Mouse (Mus musculus) cerebellum, adult 2 months (tissue): Measurements from ENCODE around the gene Sephs2. TPM values are rescaled to one million over a fixed set of nuclear protein-coding genes. Genes with fewer than 3 reads are reported as not detected.

Source experiments
- DNase-seq, 2 experiments: peaks; one replicate each; pipeline ENCODE4 v3.0.0; 2021
- H3K27ac ChIP-seq: fragments of 200-500 bp; 2 replicates; pipeline ENCODE4 v1.5.1; 2012; ENCODE audit warnings: low read length, control low read depth, inconsistent platforms; ENCODE audit not compliant: insufficient read depth
- H3K27me3 ChIP-seq: fragments of 200-500 bp; 2 replicates; pipeline ENCODE4 v1.6.1; 2012; ENCODE audit warnings: inconsistent platforms, mild to moderate bottlenecking, low read length, moderate library complexity; ENCODE audit not compliant: control insufficient read depth, insufficient read depth
- H3K4me1 ChIP-seq: fragments of 200-500 bp; 2 replicates; pipeline ENCODE4 v1.6.1; 2011; ENCODE audit warnings: low read length; ENCODE audit not compliant: control insufficient read depth, insufficient read depth
- H3K4me3 ChIP-seq: fragments of 200-500 bp; replicated peaks from 2 replicates; pipeline ENCODE3; 2011; ENCODE audit warnings: mild to moderate bottlenecking, low read depth, low read length, control low read depth; ENCODE audit not compliant: insufficient read depth
- CTCF ChIP-seq: fragments of 200-500 bp; IDR thresholded peaks from 2 replicates; pipeline ENCODE4 v1.5.1; 2011; ENCODE audit warnings: low read depth, mild to moderate bottlenecking, control low read depth, low read length, moderate library complexity, borderline replicate concordance; ENCODE audit not compliant: insufficient read depth
- POLR2A ChIP-seq: fragments of 200-500 bp; IDR thresholded peaks from 2 replicates; pipeline ENCODE4 v1.6.1; 2011; ENCODE audit warnings: low read length, control low read depth, borderline replicate concordance; ENCODE audit not compliant: insufficient read depth
- WGBS: fragments of 180-500 bp; shearing (Covaris S2); methylation state at CpG from one replicate; pipeline ENCODE4 v1.1.7; 2018; 5-methylcytosine and 5-hydroxymethylcytosine counted together
- polyA plus RNA-seq: library from polyadenylated mRNA; depleted of rRNA; stranded (reverse); fragments of >200 nt; gene quantifications from 2 replicates; pipeline ENCODE4 v1.2.3, GENCODE M21; 2012

The Sephs2 gene
- polyA plus RNA-seq, 1 experiment: 31.1 TPM

DNA sequence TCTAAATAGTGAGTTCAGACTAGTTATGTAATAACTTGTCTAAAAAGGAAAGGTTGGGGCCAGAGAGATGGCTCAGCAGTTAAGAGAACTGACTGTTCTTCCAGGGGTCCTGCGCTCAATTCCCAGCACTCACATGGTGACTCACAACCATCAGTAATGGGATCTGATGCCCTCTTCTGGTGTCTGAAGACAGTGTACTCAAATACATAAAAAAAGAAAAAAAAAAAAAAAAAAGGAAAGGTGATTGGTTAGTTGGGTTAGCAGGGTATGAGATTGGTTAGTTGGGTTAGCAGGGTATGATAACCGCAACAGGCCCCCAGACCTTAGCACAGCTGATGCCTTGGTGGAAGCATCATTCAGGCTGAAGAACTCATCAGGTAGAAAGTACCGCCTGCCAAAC is 10.3 kb downstream of the Sephs2 start:
- 96% methylated on average over 3 of the region's 3 CpGs for WGBS
- TF ChIP-seq CTCF (no peak), POLR2A (no peak)
- no peak for DNase-seq
- Histone ChIP-seq H3K4me1 (peaks cover 3% of the 10 kb centered on the region; the same call in 1 of the 2 replicates), H3K4me3 (no peak overlapping the region), H3K27me3 (no peaks in the 10 kb centered on the region), H3K27ac (no peak overlapping the region)

DNA sequence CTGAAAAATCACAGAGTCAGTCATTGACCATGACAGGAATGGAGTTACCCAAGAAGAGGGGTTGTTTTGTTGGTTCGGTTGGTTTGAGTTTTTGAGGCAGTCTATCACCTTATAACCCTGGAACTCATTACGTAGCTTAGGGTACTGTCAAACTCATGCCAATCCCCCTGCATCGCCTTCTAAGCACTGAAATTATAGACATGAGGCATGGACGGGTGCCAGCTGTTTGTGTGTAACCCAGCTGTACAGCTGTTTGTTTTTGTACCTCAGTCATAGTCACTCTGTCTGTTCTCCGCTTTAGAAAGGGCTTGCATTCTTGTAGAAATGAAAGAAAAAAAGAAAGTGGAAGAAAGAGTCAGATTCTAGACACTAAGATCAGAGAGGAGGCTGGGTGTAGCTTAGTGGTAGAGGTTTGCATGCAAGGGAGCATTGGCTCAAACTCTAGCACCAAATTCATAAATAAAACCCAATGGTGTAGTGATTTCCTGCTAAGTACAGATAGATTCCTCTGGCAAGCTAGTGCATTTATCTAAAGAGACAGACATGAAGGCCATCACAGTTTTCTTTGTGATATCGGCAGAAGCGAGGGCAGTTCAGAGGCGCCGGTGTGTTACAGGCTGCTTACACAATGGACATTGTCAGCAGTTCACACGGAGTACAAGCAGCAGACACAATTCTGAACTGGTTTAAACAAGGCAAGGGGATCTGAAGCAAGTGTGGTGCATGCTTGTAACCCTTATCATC is 11.5 kb downstream of the Sephs2 start:
- DNase-seq: no peak
- no peak for TF ChIP-seq CTCF
- TF ChIP-seq POLR2A: no peak
- no peak overlapping the region for H3K4me3 ChIP-seq
- no peak overlapping the region for H3K27ac ChIP-seq
- whole genome bisulfite sequencing: 81% methylated on average over 10 of the region's 10 CpGs
- H3K4me1 ChIP-seq: peaks cover 3% of the 10 kb centered on the region; the same call in 1 of the 2 replicates
- no peaks in the 10 kb centered on the region for H3K27me3 ChIP-seq

DNA sequence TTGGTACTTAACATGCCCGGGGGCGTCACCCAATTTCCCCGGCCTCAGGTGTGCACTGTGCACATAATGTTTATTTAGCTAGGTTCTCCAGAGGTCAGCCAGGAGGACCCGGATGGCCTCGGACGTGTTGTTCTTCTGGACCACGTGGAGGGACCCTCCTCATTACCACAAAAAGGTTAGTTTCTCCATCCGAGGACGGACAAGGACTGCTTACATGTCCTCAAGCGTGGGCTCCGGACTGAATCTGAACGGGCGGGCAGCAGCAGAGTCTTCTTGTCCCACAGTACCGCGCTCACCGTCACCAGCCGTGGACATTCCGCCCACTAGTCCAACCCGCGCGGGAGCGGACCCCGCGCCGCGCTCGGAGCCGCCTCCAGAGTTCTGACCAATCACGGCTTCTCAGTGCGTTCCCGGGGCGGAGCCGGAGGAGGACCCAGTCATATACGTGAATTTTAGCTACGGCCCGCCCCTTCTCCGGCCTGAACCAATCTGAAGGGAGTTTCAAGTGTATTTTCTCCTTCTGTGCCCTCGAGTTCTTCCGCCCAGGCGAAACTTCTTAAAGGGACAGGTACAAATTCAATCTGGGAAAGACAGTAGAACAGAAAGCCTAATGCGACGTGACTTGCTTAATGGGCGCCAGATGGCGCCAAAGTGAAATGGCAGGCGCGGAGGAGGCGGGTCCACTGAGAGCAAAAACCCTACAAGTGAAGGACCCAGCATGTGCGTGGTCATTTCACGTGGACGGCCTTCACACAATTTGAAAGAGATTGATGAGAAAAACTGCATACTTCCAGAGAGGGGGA is 13.3 kb downstream of the Sephs2 start, which contains the start of gene Dctpp1:
Gene Dctpp1, minus strand, starts transcription at position 401 of the 803 bp plus-strand sequence.
- WGBS: under 1% methylated on average over 50 of the region's 50 CpGs
- peak; percentile 97 to 99 for DNase-seq
- Histone ChIP-seq H3K27ac (no peak within 1 kb of the TSS), H3K4me1 (peaks cover 3% of the 10 kb centered on the region; the same call in 1 of the 2 replicates), H3K27me3 (no peaks in the 10 kb centered on the region), H3K4me3 (peak within 1 kb of the TSS; percentile 98)
- TF ChIP-seq CTCF (peak; percentile 73; the same call in 1 of the 2 replicates), POLR2A (peak; percentile 85; the same call in 1 of the 2 replicates)

DNA sequence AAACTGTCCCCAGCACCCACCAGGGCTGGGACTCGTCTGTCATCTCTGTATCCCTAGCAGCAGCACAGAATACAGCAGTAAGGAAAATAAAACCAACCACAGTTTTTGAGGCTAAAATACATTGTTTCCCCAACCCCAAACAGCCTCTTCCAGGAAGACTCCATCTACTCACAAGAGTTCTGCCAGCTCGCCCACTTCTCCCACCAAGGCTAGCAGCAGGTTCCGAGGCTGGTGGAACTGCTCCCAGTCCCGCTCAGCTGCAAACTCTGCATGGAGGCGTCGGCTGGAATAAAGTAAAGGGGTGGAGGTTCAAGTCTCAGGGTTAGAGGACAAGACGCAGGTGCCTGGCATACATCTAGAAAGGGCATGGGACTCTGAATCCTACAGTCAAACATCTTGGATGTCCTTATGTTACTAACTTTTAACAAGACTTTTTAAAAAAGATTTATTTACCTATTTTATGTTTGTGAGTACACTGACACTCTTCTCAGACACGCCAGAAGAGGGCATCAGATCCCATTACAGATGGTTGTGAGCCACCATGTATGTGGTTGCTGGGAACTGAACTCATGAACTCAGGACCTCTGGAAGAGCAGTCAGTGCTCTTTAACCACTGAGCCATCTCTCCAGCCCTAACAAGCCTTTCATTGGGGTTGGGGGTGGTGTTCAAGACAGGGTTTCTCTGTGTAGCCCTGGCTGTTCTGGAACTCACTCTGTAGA is 14.5 kb downstream of the Sephs2 start:
- Histone ChIP-seq H3K27ac (no peak overlapping the region), H3K4me1 (peaks cover 3% of the 10 kb centered on the region; the same call in 1 of the 2 replicates), H3K4me3 (no peak overlapping the region), H3K27me3 (no peaks in the 10 kb centered on the region)
- TF ChIP-seq POLR2A (no peak), CTCF (no peak)
- DNase-seq: no peak
- WGBS: 40% methylated on average over 8 of the region's 8 CpGs

DNA sequence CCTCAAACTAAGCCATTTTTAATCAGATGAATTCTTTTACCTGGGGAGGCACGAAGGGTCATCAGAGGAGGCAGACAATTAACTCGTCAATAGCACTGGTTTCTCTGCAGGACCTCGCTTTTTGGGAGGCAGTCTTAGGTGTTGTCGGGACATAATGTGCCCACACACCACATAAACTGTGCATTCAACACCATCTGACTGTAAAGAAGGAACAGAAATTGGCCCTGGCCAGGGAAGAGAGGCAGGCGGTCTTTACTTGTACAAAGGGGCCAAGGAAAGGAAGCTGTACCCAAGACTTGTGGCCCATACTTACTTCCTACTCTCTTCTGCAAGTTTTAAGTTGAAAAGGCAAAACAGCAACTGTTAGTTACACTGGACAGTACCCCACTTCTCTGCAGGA is 17.3 kb downstream of the Sephs2 start:
- 86% methylated on average over 5 of the region's 5 CpGs for WGBS
- DNase-seq: no peak
- Histone ChIP-seq H3K27me3 (no peaks in the 10 kb centered on the region), H3K27ac (no peak overlapping the region), H3K4me1 (peaks cover 3% of the 10 kb centered on the region; the same call in 1 of the 2 replicates), H3K4me3 (no peak overlapping the region)
- TF ChIP-seq POLR2A (no peak), CTCF (no peak)

DNA sequence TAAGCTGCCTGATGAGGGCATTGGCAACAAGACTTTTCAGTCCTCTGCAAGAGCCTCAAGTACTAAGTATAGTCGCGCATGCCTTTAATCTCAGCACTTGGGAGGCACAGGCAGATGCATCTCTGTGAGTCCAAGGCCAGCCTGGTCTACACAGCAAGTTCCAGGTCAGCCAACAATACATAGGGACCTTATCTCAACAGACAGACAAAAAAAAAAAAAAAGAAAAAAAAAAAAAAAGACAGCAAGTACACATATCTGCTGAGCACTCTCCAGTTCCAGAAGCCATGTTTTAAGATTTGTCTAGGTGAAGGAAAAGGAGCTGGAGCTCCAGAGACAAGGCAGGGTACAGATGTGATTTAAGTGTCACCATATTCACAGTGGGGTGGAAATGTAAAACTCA is 17.9 kb downstream of the Sephs2 start:
- Histone ChIP-seq H3K27ac (no peak overlapping the region), H3K27me3 (no peaks in the 10 kb centered on the region)
- WGBS: 90% methylated on average over 2 of the region's 2 CpGs

DNA sequence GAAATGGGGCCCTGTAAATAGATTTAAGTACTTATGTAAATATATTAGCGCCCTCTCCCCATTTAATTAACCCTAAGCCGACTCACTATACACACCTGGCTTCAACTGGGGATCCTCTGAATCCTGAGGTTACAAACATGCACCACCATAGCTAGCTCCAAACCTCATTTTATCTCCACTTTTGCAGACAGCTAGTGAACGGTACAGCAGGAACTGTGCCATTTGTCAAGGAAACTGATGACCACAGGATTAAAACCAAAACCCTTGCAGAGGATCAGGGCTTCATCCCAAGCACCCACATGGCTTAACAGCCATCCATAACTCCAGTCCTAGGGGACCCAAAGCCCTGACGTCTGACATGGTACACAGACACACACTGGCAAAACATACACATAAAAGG is 18.8 kb downstream of the Sephs2 start:
- TF ChIP-seq POLR2A (no peak), CTCF (no peak)
- 25% methylated on average over 4 of the region's 4 CpGs for WGBS
- Histone ChIP-seq H3K27me3 (no peaks in the 10 kb centered on the region), H3K4me3 (peak overlapping the region; percentile 62), H3K4me1 (no peaks in the 10 kb centered on the region; the same call in 1 of the 2 replicates), H3K27ac (peak overlapping the region; percentile 81)
- DNase-seq: no peak

More for the DNA sequence above, 17.9 kb downstream of the Sephs2 start:
- no peak overlapping the region for H3K4me3 ChIP-seq
- TF ChIP-seq POLR2A (no peak), CTCF (no peak)
- DNase-seq: no peak
- H3K4me1 ChIP-seq: peaks cover under 1% of the 10 kb centered on the region; the same call in 1 of the 2 replicates
